Mouse (Mus musculus) T-helper 1 cell (primary cell): ENCODE data around the gene Traf3.

Source experiments
- in situ Hi-C: fragments of 300-600 bp; cut with MboI, MseI; formaldehyde crosslinking; loops from one replicate; pipeline ENCODE4 v1.15.1; 2025; ENCODE audit warnings: high pct_unique_total_duplicates

The Traf3 gene

DNA sequence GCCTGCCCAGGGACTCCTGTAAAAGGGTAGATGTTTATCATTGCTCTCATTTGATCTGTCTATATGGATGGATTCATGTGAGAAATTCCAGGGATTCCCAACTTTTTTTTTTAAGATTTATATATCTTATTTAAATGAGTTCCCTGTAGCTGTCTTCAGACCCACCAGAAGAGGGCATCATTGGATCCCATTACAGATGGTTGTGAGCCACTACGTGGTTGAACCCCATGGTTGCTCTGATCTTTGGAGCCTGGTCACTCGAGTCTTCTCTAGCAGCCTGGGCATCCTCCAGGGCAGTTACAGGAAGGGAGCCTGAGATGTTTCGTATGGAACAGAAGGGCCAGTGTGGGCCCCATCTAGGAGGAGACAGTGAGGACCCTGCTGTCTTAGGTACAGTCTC lies 82.9 kb downstream of the Traf3 start:
- in situ Hi-C loops = no loop called here

DNA sequence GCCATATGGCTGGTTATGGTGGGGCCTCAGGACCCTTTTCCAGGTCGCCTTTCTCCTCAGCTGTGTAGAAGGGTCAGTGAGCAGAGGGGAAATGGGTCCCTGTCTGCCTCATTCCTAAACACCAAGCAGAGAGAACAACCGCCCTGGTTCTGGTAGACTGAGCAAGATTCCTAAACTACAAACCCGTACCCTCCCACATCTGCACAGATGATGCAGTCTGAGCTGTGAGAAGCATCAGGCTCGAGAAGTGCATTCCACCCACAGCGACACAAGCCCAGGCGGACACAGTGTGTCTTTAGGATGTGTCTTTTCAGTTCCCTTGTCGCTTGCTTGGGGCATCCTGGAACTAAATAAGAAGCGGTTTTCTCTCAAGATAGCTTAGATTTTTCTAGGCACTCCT lies 83.9 kb downstream of the Traf3 start:
- in situ Hi-C loops = no loop called here

- in situ Hi-C loops = no loop called here
Measured at GRCm38 (mm10) chr12:111251227-111251626, 85.1 kb downstream of the Traf3 start.

GRCm38 (mm10) chr12:111263650-111264049 lies 97.5 kb downstream of the Traf3 start:
- in situ Hi-C loops = no loop called here

GRCm38 (mm10) chr12:111265212-111265611 lies 99.0 kb downstream of the Traf3 start:
- in situ Hi-C loops = no loop called here

DNA sequence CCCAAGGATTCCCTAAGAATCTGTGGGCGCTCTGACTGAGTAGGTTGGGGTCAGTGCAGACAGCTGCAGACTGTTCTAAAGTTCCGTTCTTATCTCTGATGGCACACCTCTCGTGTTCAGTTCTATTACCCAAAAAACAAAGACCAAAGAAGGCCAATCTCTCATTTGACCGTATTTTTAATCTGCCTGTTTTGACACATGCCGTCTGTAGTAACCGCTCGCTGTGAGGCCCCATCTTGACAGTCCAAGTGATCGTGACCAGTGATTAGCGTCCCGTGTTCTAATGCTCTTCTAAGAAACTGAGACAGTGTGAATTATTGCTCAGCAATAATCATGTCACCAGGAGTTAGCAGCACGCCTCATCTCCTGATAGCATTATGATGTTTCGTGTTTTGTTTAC lies 100.4 kb downstream of the Traf3 start:
- in situ Hi-C loops = no loop called here

GRCm38 (mm10) chr12:111267673-111268325 lies 101.6 kb downstream of the Traf3 start:
- in situ Hi-C loops = no loop called here

DNA sequence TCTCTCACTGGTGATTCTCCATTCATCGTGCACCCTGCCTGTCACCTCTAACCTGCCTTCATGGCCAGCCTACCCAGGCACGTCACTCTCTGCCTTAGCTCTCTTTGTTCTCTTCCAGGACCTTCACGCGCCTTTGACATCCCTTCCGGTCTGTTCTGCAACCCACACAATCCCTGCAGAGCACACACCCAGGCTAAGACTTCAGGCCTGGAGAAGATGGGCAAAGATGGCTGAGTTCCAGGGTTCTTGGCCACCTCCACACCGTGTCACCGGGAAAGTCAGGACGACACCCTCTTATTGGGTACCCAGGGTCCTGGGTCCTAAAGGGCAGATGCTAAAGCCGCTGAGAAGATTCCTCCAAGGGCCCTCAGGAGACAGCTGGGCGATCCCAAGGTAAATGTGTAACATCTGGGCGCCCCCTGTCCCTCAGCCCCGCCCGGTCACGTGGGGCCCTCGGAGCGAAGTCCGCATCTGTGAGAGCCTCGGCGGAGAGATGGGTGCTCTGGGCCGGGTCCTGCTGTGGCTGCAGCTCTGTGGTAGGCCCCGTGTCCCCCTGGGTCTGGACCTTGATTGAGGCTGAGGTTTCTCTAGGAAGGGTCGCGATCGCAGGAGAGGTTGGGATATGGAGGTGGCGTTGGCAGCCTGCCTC lies 104.6 kb downstream of the Traf3 start, which contains the start of gene Amn:
Gene Amn (plus strand): TSS at position 467 of the 649 bp plus-strand sequence.
- in situ Hi-C loops = no loop called here

- in situ Hi-C loops = no loop called here
Measured at GRCm38 (mm10) chr12:111271406-111271805, 105.2 kb downstream of the Traf3 start.

DNA sequence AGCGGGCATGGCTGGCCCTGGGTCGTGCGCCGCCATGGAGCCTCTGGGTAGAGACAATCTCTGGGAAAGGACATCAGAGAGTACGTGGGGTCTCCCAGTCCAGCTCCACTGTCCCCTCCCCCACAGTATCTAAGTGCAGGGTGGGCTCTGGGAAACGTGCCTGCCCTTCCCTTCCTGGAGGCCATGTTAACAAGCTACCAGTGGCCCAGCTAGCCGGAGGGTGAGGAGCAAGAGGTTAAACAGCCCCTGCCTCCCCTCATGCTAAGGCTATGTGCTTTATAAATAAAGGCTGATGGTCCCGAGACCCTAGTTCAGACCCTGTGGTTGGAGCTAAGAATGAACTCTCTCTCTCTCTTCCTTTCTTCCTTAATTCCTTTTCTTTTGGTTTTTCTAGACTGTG lies 105.8 kb downstream of the Traf3 start:
- in situ Hi-C loops = no loop called here

GRCm38 (mm10) chr12:111272420-111272819 lies 106.2 kb downstream of the Traf3 start:
- in situ Hi-C loops = no loop called here

- in situ Hi-C loops = no loop called here
Measured at GRCm38 (mm10) chr12:111274006-111274405, 107.8 kb downstream of the Traf3 start.

GRCm38 (mm10) chr12:111274447-111275149 lies 108.4 kb downstream of the Traf3 start:
- in situ Hi-C loops = loop anchor here (25.0 kb wide), 1 partner anchor 1488 kb away; the partner anchor contains the start of gene Pld4

DNA sequence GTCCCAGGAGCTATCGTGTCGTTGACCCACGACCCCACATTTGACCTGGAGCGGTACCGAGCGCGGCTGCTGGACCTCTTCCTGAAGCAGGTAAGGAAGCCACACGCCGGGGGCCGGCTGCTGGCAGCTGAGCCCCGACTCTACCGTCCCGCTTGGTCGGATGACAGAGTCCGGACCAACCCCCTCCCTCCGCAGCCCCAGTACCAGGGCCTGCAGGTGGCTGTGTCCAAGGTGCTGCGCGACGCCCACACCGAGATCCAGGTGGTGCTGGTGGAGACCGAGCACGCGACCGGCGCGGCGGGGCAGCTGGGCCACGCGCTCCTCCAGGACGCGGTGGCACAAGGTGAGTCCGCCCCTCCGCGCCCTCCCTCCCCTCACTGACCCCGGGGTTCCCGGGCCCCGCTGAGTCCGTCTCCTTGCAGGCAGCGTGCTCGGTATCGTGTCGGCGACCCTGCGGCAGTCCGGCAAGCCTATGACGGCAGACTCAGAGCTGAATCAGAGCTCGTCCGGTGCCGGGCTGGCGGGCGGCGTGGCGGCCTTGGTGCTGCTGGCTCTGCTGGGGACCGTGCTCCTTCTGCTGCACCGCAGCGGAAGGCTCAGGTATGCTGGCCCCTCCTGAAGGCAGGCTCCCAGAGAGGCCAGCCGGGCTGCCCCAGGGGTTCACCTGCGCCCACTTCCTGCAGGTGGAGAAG lies 109.1 kb downstream of the Traf3 start:
- in situ Hi-C loops = loop anchor here (25.0 kb wide), 1 partner anchor 1487 kb away; the partner anchor contains the start of gene Pld4

GRCm38 (mm10) chr12:111276371-111276770 lies 110.2 kb downstream of the Traf3 start:
- in situ Hi-C loops = loop anchor here (25.0 kb wide), 1 partner anchor 1486 kb away; the partner anchor contains the start of gene Pld4

- in situ Hi-C loops = loop anchor here (25.0 kb wide), 1 partner anchor 1479 kb away; the partner anchor contains the start of gene Pld4
Measured at GRCm38 (mm10) chr12:111283573-111283972, 117.4 kb downstream of the Traf3 start.

DNA sequence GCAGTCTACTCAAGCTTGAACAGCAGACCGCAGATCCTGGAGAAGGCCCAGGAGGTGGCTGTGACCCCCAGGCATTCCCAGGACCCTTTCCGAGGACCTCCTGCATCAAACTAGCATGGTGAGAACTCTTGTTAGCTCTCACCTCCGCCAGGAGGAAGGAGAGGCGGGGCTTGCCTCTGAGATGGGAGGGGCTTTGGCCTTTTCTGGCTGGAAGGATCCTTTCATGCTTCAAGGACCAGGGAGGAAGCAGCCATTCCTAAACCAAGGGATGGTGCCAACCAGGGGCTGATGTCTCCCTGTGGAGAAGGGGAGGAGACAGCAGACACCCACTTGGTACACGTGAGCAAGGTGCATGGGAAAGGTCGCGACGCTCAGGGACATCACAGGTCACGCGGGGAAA lies 118.4 kb downstream of the Traf3 start:
- in situ Hi-C loops = loop anchor here (25.0 kb wide), 1 partner anchor 1478 kb away; the partner anchor contains the start of gene Pld4

- in situ Hi-C loops = loop anchor here (25.0 kb wide), 1 partner anchor 1469 kb away; the partner anchor contains the start of gene Pld4
Measured at GRCm38 (mm10) chr12:111293025-111293424, 126.9 kb downstream of the Traf3 start.

- in situ Hi-C loops = no loop called here
Measured at GRCm38 (mm10) chr12:111301322-111302017, 135.3 kb downstream of the Traf3 start.

GRCm38 (mm10) chr12:111302018-111302345 lies 135.8 kb downstream of the Traf3 start:
- in situ Hi-C loops = no loop called here

DNA sequence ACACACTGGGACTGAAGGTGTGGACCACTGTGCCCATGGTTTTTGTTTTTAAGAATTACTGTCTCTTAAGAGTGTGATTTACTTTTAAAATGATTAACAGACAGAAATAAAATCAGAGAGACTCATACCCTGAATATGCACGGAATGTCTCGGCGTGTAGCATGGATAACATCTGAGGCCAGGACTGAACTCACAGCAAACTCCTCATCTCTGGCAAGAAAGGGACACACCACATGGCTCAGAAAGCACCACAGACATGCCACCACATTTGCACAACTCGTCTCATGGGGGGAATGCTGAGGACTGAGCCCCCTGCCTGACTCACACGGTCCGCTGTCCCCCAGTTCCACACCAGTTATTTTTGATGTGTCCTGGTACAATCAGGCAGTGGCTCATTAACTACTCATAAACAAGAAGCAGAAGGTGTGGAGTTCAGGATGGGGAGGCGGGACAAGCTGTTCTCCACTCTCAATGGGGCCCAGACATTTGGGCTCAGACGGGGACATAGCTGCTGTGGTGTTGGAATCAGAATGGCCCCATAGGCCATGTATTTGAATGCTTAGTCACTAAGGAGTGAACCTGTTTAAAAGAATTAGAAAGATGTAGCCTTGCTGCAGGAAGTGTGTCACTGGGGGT lies 137.7 kb downstream of the Traf3 start:
- in situ Hi-C loops = no loop called here
